Mouse (Mus musculus) embryonic facial prominence, embryonic 15.5 days (tissue): Measurements from ENCODE around the gene Prr23a2. TPM values are rescaled to one million over a fixed set of nuclear protein-coding genes. Genes with fewer than 3 reads are reported as not detected.
A peak's percentile ranks its signal among the peaks of the same experiment; 100 is the strongest.

Source experiments
- ATAC-seq: fragments of 200-750 bp; cut with Nextera tagmentation; 2 replicates; pipeline ENCODE4 v1.8.0; 2017; ENCODE audit warnings: low read depth, moderate TSS enrichment; ENCODE audit not compliant: insufficient number of reproducible peaks, low FRiP score, low TSS enrichment
- H3K27ac ChIP-seq: fragments of 300-500 bp; sonication (generic); replicated peaks from 2 replicates; pipeline ENCODE4 v1.5.1; 2015; ENCODE audit warnings: mild to moderate bottlenecking, inconsistent platforms
- H3K27me3 ChIP-seq: fragments of 300-500 bp; sonication (generic); 2 replicates; pipeline ENCODE4 v1.6.1; 2015; ENCODE audit warnings: inconsistent platforms
- H3K36me3 ChIP-seq: fragments of 300-500 bp; sonication (generic); 2 replicates; pipeline ENCODE4 v1.6.1; 2015; ENCODE audit warnings: mild to moderate bottlenecking, inconsistent platforms
- H3K4me1 ChIP-seq: fragments of 300-500 bp; sonication (generic); 2 replicates; pipeline ENCODE4 v1.6.1; 2015; ENCODE audit warnings: inconsistent platforms
- H3K4me2 ChIP-seq: fragments of 300-500 bp; sonication (generic); replicated peaks from 2 replicates; pipeline ENCODE4 v1.6.1; 2015; ENCODE audit warnings: mild to moderate bottlenecking, inconsistent platforms
- H3K4me3 ChIP-seq: fragments of 300-500 bp; sonication (generic); replicated peaks from 2 replicates; pipeline ENCODE4 v1.5.1; 2015; ENCODE audit warnings: mild to moderate bottlenecking, inconsistent platforms
- H3K9ac ChIP-seq: fragments of 300-500 bp; sonication (generic); 2 replicates; pipeline ENCODE4 v1.6.1; 2015; ENCODE audit warnings: inconsistent platforms
- H3K9me3 ChIP-seq: fragments of 300-500 bp; sonication (generic); replicated peaks from 2 replicates; pipeline ENCODE4 v1.6.1; 2016; ENCODE audit warnings: inconsistent platforms
- WGBS: fragments of 180-500 bp; shearing (Covaris S2); methylation state at CpG from one replicate; pipeline ENCODE4 v1.1.7; 2015; 5-methylcytosine and 5-hydroxymethylcytosine counted together
- polyA plus RNA-seq: library from polyadenylated mRNA; unstranded; fragments of >200 nt; fragmentation: Nextera tagmentation; extraction: Ambion mirVana; gene quantifications from 2 replicates; pipeline ENCODE4 v1.2.1, GENCODE M21; 2015

The Prr23a2 gene
- polyA plus RNA-seq, 1 experiment from 2014 or later = not detected

DNA sequence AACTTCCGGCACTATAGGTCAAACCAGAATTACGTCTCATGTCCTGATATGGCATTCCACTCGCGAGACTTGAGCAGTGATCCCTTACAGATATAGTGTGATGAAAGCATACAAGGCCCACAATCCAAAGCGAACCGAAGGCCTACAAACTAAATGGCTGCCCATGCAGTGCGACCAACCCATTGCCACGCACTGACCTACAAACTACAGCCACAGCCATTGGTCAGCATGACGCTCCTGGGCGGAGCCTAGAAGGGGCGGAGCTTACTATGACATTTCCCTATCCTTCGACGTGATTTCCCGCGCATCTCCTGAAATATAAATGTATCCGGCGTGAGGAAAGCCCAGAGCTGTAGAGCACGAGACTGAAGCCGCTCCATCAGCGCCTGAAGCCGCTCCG, 14.2 kb upstream of the Prr23a2 start, which contains the start of gene Prr23a1:
Gene Prr23a1 (plus strand): TSS at position 387 of the 400 bp plus-strand sequence.
- no peaks in the 10 kb centered on the region for H3K36me3 ChIP-seq
- H3K27me3 ChIP-seq = no peaks in the 10 kb centered on the region
- 58% methylated on average over 22 of the region's 22 CpGs for WGBS
- H3K4me2 ChIP-seq = peak within 1 kb of the TSS; percentile 24; the same call in 1 of the 2 replicates
- H3K4me3 ChIP-seq = no peak within 1 kb of the TSS
- no peaks in the 10 kb centered on the region for H3K9me3 ChIP-seq
- H3K4me1 ChIP-seq = no peaks in the 10 kb centered on the region
- ATAC-seq = no peak
- H3K27ac ChIP-seq = no peak within 1 kb of the TSS
- no peak within 1 kb of the TSS for H3K9ac ChIP-seq

DNA sequence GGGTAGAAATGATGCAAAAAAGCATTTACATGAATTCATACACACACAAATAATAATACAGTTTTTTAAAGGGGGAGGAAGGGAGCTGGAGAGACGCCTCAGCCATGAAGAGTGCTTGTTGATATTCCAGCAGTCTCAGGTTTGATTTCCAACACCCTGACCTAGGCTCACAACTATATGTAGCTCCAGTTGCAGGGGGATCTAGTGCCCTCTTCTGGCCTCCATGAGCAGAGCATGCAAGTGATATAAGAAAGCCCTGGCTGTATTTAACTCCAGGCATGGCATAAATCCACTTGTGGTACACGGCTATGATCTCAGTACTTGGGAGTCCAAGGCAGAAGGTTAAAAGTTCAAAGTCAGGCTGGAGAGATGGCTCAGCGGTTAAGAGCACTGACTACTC, 7.2 kb downstream of the Prr23a2 start:
- H3K27ac ChIP-seq = no peak overlapping the region
- H3K9ac ChIP-seq = no peak overlapping the region
- H3K4me1 ChIP-seq = no peaks in the 10 kb centered on the region
- no peaks in the 10 kb centered on the region for H3K36me3 ChIP-seq
- 0 out of 2 replicates have a peak, but pooled peaks cover 4% of the 10 kb centered on the region for H3K27me3 ChIP-seq
- no peak overlapping the region for H3K4me2 ChIP-seq
- no peak for ATAC-seq
- no peak overlapping the region for H3K4me3 ChIP-seq
- no peaks in the 10 kb centered on the region for H3K9me3 ChIP-seq
- WGBS = 70% methylated on average over 3 of the region's 3 CpGs

DNA sequence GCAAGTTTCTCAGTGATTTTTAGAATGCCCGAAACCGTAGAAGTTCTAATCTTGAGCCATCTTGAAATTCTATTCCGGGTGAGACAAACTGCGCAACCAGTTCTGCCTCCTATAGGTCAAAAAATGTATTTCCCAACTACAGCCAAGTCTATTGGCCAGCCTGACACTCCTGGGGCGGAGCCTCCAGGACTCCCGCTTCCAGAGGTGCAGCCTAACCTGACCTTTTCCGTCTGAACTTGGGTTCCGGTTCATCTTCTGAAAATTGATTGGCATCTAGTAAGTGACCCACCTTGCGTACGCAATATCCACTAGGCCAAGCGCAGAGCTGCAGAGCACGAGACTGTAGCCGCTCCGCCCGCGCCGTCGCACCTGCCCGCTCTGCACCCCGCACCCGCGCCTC, 8.3 kb downstream of the Prr23a2 start, which contains the start of gene Prr23a3:
Gene Prr23a3 (plus strand): TSS at position 197 of the 400 bp plus-strand sequence.
- Histone ChIP-seq H3K27ac (no peak within 1 kb of the TSS), H3K36me3 (no peaks in the 10 kb centered on the region), H3K27me3 (0 out of 2 replicates have a peak, but pooled peaks cover 4% of the 10 kb centered on the region), H3K9ac (no peak within 1 kb of the TSS), H3K4me1 (no peaks in the 10 kb centered on the region), H3K4me2 (no peak within 1 kb of the TSS), H3K4me3 (no peak within 1 kb of the TSS), H3K9me3 (no peaks in the 10 kb centered on the region)
- no peak for ATAC-seq
- 57% methylated on average over 22 of the region's 22 CpGs for WGBS

DNA sequence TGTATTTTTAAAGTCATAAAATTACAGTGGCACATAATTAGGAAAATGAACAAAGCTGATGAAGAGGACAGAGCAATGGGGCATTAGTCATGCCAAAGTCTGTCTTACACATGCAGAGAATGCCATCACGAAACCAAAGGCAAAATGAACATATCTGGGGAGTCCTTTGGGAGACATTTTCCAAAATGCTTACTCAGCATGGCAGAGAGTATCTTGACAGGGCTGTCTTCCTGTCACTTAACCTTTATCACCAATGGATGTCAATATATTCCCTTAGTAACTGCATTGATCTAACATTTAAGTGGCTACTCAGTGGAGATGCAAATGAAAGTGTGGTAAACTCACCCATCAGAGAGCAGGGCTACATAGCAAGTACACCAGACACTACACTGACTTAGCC, 45.2 kb downstream of the Prr23a2 start:
- Histone ChIP-seq H3K9ac (no peak overlapping the region), H3K4me2 (no peak overlapping the region), H3K4me1 (no peaks in the 10 kb centered on the region), H3K4me3 (no peak overlapping the region), H3K9me3 (peaks cover 8% of the 10 kb centered on the region; the same call in 1 of the 2 replicates), H3K36me3 (no peaks in the 10 kb centered on the region), H3K27ac (no peak overlapping the region), H3K27me3 (no peaks in the 10 kb centered on the region)
- 77% methylated on average over 1 of the region's 1 CpGs for whole genome bisulfite sequencing
- ATAC-seq = no peak

DNA sequence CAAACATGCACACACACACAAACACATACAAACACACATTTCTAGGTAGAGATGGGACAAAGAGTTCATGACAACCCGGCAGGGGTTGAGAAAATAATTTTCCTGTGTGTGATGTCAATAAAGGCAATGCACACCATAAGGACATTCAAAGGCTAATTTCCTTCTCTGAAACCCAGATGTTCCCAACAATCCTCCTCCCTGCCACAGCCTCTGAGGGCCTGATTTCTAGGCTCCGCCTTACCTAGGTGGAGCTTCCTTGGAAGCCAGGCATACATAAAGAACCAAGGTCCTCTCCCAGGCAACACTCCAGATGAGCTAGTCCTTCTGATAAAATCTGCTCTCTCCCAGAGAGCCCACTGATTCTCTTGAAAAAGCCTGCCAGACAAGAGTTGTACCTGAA, 46.5 kb downstream of the Prr23a2 start, which contains the start of gene 7420426K07Rik:
Gene 7420426K07Rik (plus strand): TSS at position 301 of the 400 bp plus-strand sequence.
- H3K9ac ChIP-seq = no peak within 1 kb of the TSS
- no peak within 1 kb of the TSS for H3K27ac ChIP-seq
- H3K36me3 ChIP-seq = no peaks in the 10 kb centered on the region
- no peak within 1 kb of the TSS for H3K4me2 ChIP-seq
- no peaks in the 10 kb centered on the region for H3K27me3 ChIP-seq
- WGBS = 80% methylated on average over 2 of the region's 2 CpGs
- no peaks in the 10 kb centered on the region for H3K4me1 ChIP-seq
- no peak for ATAC-seq
- H3K4me3 ChIP-seq = no peak within 1 kb of the TSS
- H3K9me3 ChIP-seq = no peaks in the 10 kb centered on the region

Other genes starting within 250 kb of the Prr23a2 start
- not detected in 2 replicates for gene Prr23a1, start 14.0 kb upstream of the Prr23a2 start, polyA plus RNA-seq
- gene Prr23a3, start 8.3 kb downstream of the Prr23a2 start, polyA plus RNA-seq = 0.12 TPM in 1 of 2 replicates, not detected in the other
- gene 7420426K07Rik, start 46.6 kb downstream of the Prr23a2 start, polyA plus RNA-seq = not detected in 2 replicates
- 1.2 and 2.0 TPM in 2 replicates for gene Foxl2, start 98.8 kb downstream of the Prr23a2 start, polyA plus RNA-seq
- gene Faim, start 129.9 kb downstream of the Prr23a2 start, polyA plus RNA-seq = 39.7 and 47.6 TPM in 2 replicates
- not detected in 2 replicates for gene Gm1123, start 179.2 kb downstream of the Prr23a2 start, polyA plus RNA-seq